Mouse (Mus musculus): ENCODE measurements at regions not wholly inside any gene's neighbourhood (a gene's known extent, or its start where the extent isn't known, plus 50 kb on each side); places are given as distances from the start of the nearest gene placed in this dataset.

DNA sequence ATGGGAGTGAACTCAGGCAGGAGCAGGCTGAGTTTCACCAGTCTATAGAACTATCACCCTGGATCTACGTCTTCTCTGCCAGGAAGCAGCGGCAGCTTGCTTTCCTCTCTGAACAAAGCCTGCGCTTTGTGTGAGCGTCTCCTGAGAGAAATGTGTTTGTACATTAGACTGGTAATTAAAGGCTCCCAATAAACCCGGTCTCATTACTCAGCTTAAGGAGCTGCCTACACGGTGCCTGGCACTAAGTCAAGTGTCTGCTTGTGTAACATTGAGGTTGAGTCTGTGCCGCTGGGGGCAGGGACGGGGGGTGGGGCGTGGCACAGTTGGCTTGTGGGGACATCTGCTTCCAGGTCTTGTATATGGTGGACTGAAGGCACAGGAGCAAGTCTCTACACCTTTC lies 150.4 kb upstream of the Mylip start:
- Histone ChIP-seq H3K4me3 (ENCODE audit: low read length) (no peak overlapping the region), H3K9ac (ENCODE audit: low read depth, low read length) (no peak overlapping the region), H3K36me3 (ENCODE audit: control insufficient read depth, insufficient read depth, low read length) (no peaks in the 10 kb centered on the region), H3K4me2 (ENCODE audit: low read length) (peak overlapping the region; percentile 33), H3K4me1 (ENCODE audit: control insufficient read depth, insufficient read depth, low read depth, low read length) (no peaks in the 10 kb centered on the region; the same call in 1 of the 2 replicates), H3K27me3 (replicated peaks; ENCODE audit: control insufficient read depth, insufficient read depth, low read length) (no peaks in the 10 kb centered on the region), H3K9me3 (ENCODE audit: control insufficient read depth, low read length) (no peaks in the 10 kb centered on the region), H3K27ac (ENCODE audit: low read depth, low read length) (no peak overlapping the region)
- ATAC-seq = peak; percentile 64
- WGBS = 36% methylated on average over 9 of the region's 9 CpGs

DNA sequence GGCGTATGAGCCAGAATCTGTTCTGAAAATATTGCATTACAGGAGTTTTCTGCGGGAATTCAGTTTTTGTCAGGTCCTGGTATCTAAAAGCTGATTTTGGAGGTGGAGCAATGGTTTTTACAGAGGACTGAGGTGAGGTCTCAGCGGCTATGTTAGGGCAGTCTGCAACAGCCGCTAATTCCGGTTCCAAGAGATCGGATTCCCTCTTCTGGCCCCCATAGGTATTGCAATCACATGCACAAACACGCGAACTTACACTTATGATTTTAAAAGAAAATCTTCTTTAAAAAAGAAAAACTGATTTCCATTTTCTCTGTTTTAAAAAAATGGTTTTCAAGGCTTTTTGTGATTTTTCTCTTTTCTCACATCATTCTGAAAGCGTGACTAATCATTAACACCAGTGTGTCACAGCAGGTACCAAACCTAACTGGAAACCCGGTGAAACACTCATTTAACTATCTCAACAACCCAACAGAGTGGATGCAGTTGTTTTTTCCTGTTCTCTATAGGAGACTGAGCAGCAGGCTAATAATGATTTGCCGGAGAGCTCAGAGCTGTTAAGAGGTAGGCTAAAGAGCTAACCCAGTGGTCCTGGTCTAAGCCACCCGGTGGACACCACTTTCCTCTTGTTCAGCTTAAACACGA lies 149.4 kb upstream of the Mylip start:
- Histone ChIP-seq H3K4me2 (ENCODE audit: low read length) (no peak overlapping the region), H3K4me1 (ENCODE audit: control insufficient read depth, insufficient read depth, low read depth, low read length) (no peaks in the 10 kb centered on the region; the same call in 1 of the 2 replicates), H3K36me3 (ENCODE audit: control insufficient read depth, insufficient read depth, low read length) (no peaks in the 10 kb centered on the region), H3K9me3 (ENCODE audit: control insufficient read depth, low read length) (no peaks in the 10 kb centered on the region), H3K9ac (ENCODE audit: low read depth, low read length) (no peak overlapping the region), H3K27ac (ENCODE audit: low read depth, low read length) (no peak overlapping the region), H3K4me3 (ENCODE audit: low read length) (no peak overlapping the region), H3K27me3 (replicated peaks; ENCODE audit: control insufficient read depth, insufficient read depth, low read length) (no peaks in the 10 kb centered on the region)
- no peak for ATAC-seq
- WGBS = 78% methylated on average over 13 of the region's 13 CpGs

DNA sequence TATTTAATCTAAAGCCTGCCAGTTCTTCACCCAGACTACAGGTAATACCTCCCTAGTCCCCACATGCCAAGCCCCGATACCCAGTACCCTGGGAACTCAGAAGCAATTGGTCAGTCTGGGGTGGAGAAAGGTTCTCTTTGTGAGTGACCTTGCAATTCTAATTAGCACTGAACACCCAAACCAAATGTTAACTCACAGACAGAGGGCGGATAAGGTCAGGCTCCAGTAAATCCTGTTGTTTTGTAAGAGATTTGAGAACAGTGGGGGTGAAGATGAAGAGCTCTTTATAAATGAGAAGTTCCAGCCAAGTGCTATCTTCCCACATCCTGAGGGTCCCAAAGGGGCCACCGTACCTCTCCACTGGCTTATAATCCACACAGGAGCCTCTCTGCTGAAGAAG lies 147.3 kb upstream of the Mylip start:
- no peaks in the 10 kb centered on the region for H3K27me3 ChIP-seq (replicated peaks; ENCODE audit: control insufficient read depth, insufficient read depth, low read length)
- no peaks in the 10 kb centered on the region for H3K36me3 ChIP-seq (ENCODE audit: control insufficient read depth, insufficient read depth, low read length)
- no peak overlapping the region for H3K27ac ChIP-seq (ENCODE audit: low read depth, low read length)
- ATAC-seq = no peak
- H3K9me3 ChIP-seq (ENCODE audit: control insufficient read depth, low read length) = no peaks in the 10 kb centered on the region
- WGBS = 66% methylated on average over 3 of the region's 3 CpGs
- no peaks in the 10 kb centered on the region; the same call in 1 of the 2 replicates for H3K4me1 ChIP-seq (ENCODE audit: control insufficient read depth, insufficient read depth, low read depth, low read length)
- no peak overlapping the region for H3K9ac ChIP-seq (ENCODE audit: low read depth, low read length)
- no peak overlapping the region for H3K4me3 ChIP-seq (ENCODE audit: low read length)
- H3K4me2 ChIP-seq (ENCODE audit: low read length) = no peak overlapping the region

DNA sequence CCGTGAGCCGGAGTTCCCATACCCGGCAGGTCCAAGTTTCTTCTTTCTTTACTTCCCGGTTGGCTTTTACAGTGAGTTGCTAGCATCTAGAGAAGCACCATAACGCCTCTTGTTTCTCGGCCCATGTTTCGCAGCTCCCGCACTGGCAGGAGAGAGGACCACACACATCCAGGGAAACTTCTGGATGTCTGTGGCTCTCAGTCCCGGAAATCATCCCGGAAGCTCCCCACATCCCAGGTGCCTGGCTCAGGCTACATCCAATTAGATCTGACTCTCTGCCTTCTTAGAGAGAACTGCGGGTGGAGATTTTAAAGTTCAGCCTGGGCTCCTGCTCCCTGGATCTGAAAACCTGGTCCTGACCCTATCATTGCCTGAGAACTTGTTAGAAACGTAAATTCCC lies 146.8 kb upstream of the Mylip start:
- Histone ChIP-seq H3K4me1 (ENCODE audit: control insufficient read depth, insufficient read depth, low read depth, low read length) (no peaks in the 10 kb centered on the region; the same call in 1 of the 2 replicates), H3K4me2 (ENCODE audit: low read length) (no peak overlapping the region), H3K9me3 (ENCODE audit: control insufficient read depth, low read length) (no peaks in the 10 kb centered on the region), H3K27me3 (replicated peaks; ENCODE audit: control insufficient read depth, insufficient read depth, low read length) (no peaks in the 10 kb centered on the region), H3K9ac (ENCODE audit: low read depth, low read length) (no peak overlapping the region), H3K27ac (ENCODE audit: low read depth, low read length) (no peak overlapping the region), H3K36me3 (ENCODE audit: control insufficient read depth, insufficient read depth, low read length) (no peaks in the 10 kb centered on the region), H3K4me3 (ENCODE audit: low read length) (no peak overlapping the region)
- no peak for ATAC-seq
- 73% methylated on average over 12 of the region's 12 CpGs for WGBS

DNA sequence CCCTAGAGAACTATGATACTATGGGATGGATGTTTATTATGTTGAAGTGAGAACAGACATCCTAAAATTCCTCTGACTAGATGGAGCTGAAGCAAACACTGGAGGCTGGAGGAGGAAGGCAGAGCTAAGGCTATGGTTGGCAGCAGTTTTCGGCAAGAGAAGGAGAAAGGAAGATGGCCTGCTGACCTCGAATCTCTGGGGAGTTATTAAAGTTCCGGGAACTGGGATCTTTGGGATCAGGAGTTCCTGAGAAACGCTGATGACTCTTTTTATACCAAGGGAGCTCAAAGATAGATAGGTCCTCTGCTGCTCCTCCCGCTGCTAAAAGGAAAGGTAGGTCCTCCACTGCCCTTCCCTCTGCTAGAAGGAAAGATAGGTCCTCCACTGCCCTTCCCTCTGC lies 143.9 kb upstream of the Mylip start:
- no peak for ATAC-seq
- Histone ChIP-seq H3K4me3 (ENCODE audit: low read length) (no peak overlapping the region), H3K27me3 (replicated peaks; ENCODE audit: control insufficient read depth, insufficient read depth, low read length) (no peaks in the 10 kb centered on the region), H3K36me3 (ENCODE audit: control insufficient read depth, insufficient read depth, low read length) (no peaks in the 10 kb centered on the region), H3K4me1 (ENCODE audit: control insufficient read depth, insufficient read depth, low read depth, low read length) (no peaks in the 10 kb centered on the region), H3K9me3 (ENCODE audit: control insufficient read depth, low read length) (no peaks in the 10 kb centered on the region), H3K27ac (ENCODE audit: low read depth, low read length) (no peak overlapping the region), H3K4me2 (ENCODE audit: low read length) (no peak overlapping the region), H3K9ac (ENCODE audit: low read depth, low read length) (no peak overlapping the region)
- WGBS = 67% methylated on average over 5 of the region's 5 CpGs

DNA sequence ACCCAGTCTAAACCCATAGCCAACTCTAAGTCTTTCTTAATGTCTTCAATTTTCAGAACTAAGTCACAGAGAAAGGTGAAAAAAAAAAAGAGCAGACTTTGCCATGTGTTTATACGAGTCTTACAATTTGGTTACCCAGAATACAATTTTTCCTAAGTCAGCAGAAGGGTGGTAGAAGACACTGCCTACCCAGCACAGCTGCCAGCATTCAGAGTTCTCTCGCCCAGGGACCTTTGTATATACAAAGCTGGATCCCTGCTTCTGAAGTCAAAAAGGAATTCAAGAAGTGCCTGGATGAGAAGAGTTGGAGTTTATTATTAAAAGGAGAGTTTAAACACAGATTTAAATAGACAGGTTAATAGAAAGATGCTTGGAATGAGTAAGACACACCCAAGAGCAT lies 143.2 kb upstream of the Mylip start:
- Histone ChIP-seq H3K36me3 (ENCODE audit: control insufficient read depth, insufficient read depth, low read length) (no peaks in the 10 kb centered on the region), H3K9me3 (ENCODE audit: control insufficient read depth, low read length) (no peaks in the 10 kb centered on the region), H3K9ac (ENCODE audit: low read depth, low read length) (no peak overlapping the region), H3K27me3 (replicated peaks; ENCODE audit: control insufficient read depth, insufficient read depth, low read length) (no peaks in the 10 kb centered on the region), H3K4me3 (ENCODE audit: low read length) (no peak overlapping the region), H3K4me1 (ENCODE audit: control insufficient read depth, insufficient read depth, low read depth, low read length) (no peaks in the 10 kb centered on the region), H3K4me2 (ENCODE audit: low read length) (no peak overlapping the region), H3K27ac (ENCODE audit: low read depth, low read length) (no peak overlapping the region)
- WGBS = 71% methylated on average over 2 of the region's 2 CpGs
- no peak for ATAC-seq

DNA sequence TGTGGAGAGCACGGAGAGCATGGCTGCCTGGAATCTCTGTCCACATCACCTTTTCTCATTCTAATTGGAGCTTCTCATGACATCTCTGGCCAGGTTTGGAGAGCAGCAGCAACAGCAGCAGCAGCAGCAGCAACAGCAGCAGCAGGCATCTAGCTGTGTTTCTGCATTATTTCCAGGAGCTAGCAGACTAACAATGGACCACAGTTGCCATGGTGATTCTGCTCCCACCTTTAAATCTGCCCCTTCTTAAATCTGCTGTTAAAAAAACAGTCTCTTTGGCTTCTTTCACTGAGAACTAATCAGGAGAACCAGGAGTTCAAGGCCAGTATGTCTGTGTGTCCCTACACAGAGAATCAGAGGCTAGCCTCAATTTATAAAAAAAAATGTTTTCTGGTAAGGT lies 139.5 kb upstream of the Mylip start:
- H3K4me1 ChIP-seq (ENCODE audit: control insufficient read depth, insufficient read depth, low read depth, low read length) = no peaks in the 10 kb centered on the region
- H3K27me3 ChIP-seq (replicated peaks; ENCODE audit: control insufficient read depth, insufficient read depth, low read length) = no peaks in the 10 kb centered on the region
- H3K27ac ChIP-seq (ENCODE audit: low read depth, low read length) = no peak overlapping the region
- no peaks in the 10 kb centered on the region for H3K36me3 ChIP-seq (ENCODE audit: control insufficient read depth, insufficient read depth, low read length)
- no peak for ATAC-seq
- no peak overlapping the region for H3K4me2 ChIP-seq (ENCODE audit: low read length)
- no peak overlapping the region for H3K9ac ChIP-seq (ENCODE audit: low read depth, low read length)
- H3K4me3 ChIP-seq (ENCODE audit: low read length) = no peak overlapping the region
- H3K9me3 ChIP-seq (ENCODE audit: control insufficient read depth, low read length) = no peaks in the 10 kb centered on the region
- WGBS = 41% methylated on average over 1 of the region's 1 CpGs

DNA sequence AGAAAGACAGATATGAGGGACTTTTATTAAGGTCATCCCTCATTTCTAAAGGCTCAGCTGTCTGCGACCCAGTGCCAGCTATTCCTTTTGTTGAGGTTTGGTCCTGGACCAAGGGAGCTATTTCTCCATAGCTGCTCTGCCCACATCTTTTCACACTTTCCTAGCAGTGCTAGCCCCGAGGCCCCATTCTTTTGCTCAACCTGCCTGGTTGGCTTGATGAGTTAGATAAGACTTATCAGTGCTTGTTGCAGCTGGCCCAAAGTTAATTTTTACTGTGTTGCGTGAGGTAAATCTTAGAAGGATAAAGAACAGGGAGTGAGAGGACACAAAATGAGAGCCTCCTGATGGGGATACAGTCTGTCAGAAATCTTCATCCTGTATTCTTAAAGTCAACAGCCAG lies 138.5 kb upstream of the Mylip start:
- Histone ChIP-seq H3K4me2 (ENCODE audit: low read length) (no peak overlapping the region), H3K4me3 (ENCODE audit: low read length) (no peak overlapping the region), H3K27ac (ENCODE audit: low read depth, low read length) (no peak overlapping the region), H3K4me1 (ENCODE audit: control insufficient read depth, insufficient read depth, low read depth, low read length) (no peaks in the 10 kb centered on the region), H3K36me3 (ENCODE audit: control insufficient read depth, insufficient read depth, low read length) (no peaks in the 10 kb centered on the region), H3K9ac (ENCODE audit: low read depth, low read length) (no peak overlapping the region), H3K27me3 (replicated peaks; ENCODE audit: control insufficient read depth, insufficient read depth, low read length) (no peaks in the 10 kb centered on the region), H3K9me3 (ENCODE audit: control insufficient read depth, low read length) (no peaks in the 10 kb centered on the region)
- 75% methylated on average over 3 of the region's 3 CpGs for WGBS
- no peak for ATAC-seq

DNA sequence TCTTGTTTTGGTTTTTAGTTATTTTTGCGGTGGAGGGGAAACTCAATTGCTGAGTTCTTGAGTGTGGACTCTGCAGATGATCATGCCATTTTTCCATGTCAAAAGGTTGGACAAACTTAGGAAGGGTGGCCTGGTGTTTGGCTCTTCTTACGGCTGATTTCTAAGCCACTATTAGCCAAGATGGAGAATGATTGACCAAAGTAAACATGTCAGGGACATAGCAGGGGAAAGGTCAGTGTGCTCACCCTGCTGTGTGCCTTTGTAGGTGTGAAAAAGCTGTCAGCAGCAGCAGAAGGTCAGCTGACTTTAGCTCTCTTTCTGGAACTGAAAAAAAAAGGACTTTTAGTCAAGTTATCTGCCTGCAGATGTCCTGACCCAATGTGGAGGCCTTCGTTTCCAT lies 137.4 kb upstream of the Mylip start:
- WGBS = 63% methylated on average over 3 of the region's 3 CpGs
- Histone ChIP-seq H3K27me3 (replicated peaks; ENCODE audit: control insufficient read depth, insufficient read depth, low read length) (no peaks in the 10 kb centered on the region), H3K9ac (ENCODE audit: low read depth, low read length) (no peak overlapping the region), H3K4me3 (ENCODE audit: low read length) (no peak overlapping the region), H3K4me1 (ENCODE audit: control insufficient read depth, insufficient read depth, low read depth, low read length) (no peaks in the 10 kb centered on the region), H3K9me3 (ENCODE audit: control insufficient read depth, low read length) (no peaks in the 10 kb centered on the region), H3K27ac (ENCODE audit: low read depth, low read length) (no peak overlapping the region), H3K4me2 (ENCODE audit: low read length) (no peak overlapping the region), H3K36me3 (ENCODE audit: control insufficient read depth, insufficient read depth, low read length) (no peaks in the 10 kb centered on the region)
- no peak for ATAC-seq

DNA sequence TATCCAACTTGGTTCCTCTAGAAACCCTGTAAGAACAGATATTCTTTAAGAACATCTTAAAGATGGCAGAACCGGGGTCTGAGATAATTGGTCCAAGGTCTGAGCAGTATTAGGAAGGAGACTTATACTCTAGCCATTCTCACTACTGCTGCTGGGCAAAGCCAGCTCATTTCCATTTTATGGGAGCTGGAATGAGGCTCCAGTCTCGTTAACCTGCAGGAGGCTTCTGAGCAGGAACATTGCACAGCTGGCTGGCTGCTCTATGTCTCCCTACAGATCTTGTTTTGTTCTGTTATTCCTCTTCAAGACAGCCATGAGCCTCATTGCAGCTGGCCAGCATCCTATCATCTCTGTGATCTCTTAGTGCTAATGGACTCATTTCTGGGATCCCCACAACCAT lies 136.3 kb upstream of the Mylip start:
- WGBS = 60% methylated on average over 2 of the region's 2 CpGs

More for the DNA sequence above, 136.3 kb upstream of the Mylip start:
- H3K4me2 ChIP-seq (ENCODE audit: low read length) = no peak overlapping the region
- H3K9ac ChIP-seq (ENCODE audit: low read depth, low read length) = no peak overlapping the region
- ATAC-seq = no peak
- no peaks in the 10 kb centered on the region for H3K36me3 ChIP-seq (ENCODE audit: control insufficient read depth, insufficient read depth, low read length)
- H3K27ac ChIP-seq (ENCODE audit: low read depth, low read length) = no peak overlapping the region
- H3K9me3 ChIP-seq (ENCODE audit: control insufficient read depth, low read length) = no peaks in the 10 kb centered on the region
- no peaks in the 10 kb centered on the region for H3K4me1 ChIP-seq (ENCODE audit: control insufficient read depth, insufficient read depth, low read depth, low read length)
- no peak overlapping the region for H3K4me3 ChIP-seq (ENCODE audit: low read length)
- no peaks in the 10 kb centered on the region for H3K27me3 ChIP-seq (replicated peaks; ENCODE audit: control insufficient read depth, insufficient read depth, low read length)

All from hindbrain, embryonic 16.5 days (tissue).